Mouse (Mus musculus) spleen, adult 18-20 months (tissue): ENCODE results near the gene Fen1.

ENCODE experiments used
- DNase-seq, 2 experiments: peaks; one replicate each; pipeline ENCODE4 v3.0.0; 2022; ENCODE audit warnings: mixed read lengths in 2 of 2

The Fen1 gene

GRCm38 (mm10) chr19:10213796-10214471, 10.0 kb upstream of the Fen1 start:
- DNase-seq, result no peak

- DNase-seq, result no peak
These were observed 6.9 kb upstream of the Fen1 start for GRCm38 (mm10) chr19:10210885-10211284.

DNA sequence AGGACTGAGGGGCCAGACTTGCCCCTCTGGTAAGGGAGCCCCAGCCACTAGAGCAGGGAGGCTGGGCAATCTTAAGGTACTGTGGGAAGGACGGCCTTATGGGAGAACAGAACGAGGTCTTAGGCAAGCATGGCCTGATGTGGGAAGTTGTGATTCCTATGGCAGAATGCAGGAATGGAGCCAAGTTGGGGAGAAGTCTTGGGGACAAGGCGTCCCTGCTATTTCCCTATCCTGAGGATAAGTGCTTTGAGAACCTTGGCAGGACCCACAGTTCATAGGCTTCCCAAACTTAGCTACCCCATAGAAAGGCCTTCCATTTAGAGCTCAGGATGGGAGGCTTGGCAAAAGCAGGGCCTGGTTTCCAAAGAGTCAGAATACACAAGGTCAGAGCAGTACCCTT, 4.9 kb upstream of the Fen1 start:
- DNase-seq, result no peak

- no peak for DNase-seq
These were observed 1.1 kb upstream of the Fen1 start for GRCm38 (mm10) chr19:10205051-10205450.

DNA sequence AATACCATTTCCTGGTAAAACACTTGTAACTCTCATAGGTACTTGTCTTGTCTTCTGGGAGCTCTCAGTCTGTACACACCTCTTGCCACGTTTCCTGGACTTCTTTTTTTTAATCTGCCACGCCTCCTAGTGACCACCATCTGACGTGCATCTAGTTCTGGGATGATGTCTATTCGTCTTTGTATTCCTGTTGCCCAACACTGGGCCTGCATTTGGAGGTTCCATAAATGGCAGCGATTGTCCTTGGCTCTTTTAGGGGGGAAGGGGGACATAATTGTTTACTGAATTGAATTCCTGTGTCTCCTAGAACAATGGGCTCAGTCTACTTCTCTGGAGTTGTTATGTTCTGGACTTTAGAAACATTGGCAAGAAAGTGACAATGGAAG, 640 bp upstream of the Fen1 start:
- DNase-seq, result peak in 1 of 2 experiments; percentile 27

DNA sequence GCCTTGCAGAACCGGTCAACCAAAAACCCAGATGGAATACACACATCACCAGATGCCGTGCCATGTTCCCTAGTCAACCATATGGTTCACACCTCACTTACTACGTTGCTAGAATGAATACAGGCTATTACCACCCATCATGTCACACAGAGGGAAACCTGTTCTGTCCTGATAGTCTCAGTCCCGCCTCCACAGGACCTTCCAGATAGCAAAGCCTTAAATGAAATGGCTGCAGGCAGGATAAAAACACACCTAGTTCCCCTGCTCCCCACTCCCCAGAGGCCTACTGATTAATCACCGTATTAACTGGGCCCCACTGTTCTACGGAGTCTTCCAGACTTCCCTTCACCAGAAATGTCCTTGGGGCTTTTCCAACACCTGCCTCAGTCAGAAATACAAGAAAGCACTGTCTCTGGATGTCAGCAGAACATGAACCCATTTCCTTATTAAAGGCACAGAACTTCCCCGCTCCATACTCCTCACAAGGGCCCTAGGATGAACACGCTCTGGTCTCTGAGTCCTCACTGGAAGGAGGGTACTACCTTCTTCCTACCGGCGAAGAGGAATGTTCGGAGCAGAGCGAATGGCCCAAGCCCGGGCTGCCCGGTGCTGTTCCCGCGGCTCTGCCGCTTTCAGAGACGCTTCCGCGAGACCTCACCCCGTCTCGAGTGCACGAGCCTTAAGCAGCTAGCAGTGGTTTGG, 672 bp downstream of the Fen1 start:
- no peak for DNase-seq

DNA sequence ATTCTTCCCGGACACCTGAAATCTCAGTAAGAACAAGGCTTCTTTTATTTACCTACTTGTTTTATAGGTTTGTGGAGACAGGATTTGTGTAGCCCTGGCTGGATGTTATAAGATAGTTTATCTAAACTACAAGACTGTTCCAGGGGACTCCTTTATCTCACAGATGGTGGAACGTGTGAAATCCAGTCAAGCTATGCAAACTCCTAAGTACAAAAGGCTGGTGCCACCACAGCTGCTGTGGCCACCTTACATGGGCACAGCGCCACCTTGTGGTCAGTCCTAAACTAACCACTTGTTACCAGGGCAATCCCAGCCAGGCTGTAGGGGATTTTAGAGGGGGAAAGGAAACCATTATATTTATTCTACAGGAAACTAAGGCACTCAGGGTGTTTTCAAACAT, 5.2 kb downstream of the Fen1 start:
- peak; percentile 42 to 73 for DNase-seq

GRCm38 (mm10) chr19:10198286-10198685, 5.7 kb downstream of the Fen1 start:
- no peak for DNase-seq

DNA sequence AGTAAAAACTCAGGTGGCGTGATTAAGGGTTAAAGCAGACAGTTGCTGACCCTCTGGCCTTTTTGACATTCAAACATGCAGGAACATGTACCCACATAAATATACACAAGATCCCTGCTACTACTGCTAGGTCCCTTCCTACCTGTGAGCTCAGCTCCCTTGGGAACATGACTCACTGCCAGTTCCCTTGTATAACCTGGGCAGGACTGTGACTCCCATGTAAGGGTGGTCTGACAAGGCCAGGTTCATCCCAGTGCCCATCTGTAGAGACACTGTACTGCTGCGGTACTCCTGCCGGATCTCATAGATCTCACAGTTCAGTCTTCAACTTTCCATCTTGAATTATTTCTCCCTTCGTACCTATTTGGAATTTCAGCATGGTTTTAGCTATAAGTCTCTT, 6.8 kb downstream of the Fen1 start:
- DNase-seq, result no peak

DNA sequence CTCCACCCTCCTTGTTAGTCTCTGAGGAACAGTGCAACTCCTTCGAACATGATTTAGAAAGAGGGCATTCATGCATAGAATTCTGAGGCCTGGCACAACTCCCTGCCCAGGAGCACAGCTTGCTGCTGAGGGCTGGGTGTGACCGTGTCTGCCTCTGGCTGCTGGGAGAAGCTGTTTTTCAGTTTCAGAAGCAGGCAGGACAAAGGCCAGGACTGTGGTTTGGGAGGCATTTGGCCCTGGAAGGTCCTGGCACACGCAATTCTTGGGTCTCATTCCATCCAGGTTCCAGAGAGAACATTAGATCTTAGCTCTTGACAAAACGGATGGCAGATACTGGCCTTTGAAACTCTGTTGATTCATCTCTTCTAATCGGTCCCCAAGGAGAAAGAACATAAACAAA, 8.7 kb downstream of the Fen1 start:
- no peak for DNase-seq

DNA sequence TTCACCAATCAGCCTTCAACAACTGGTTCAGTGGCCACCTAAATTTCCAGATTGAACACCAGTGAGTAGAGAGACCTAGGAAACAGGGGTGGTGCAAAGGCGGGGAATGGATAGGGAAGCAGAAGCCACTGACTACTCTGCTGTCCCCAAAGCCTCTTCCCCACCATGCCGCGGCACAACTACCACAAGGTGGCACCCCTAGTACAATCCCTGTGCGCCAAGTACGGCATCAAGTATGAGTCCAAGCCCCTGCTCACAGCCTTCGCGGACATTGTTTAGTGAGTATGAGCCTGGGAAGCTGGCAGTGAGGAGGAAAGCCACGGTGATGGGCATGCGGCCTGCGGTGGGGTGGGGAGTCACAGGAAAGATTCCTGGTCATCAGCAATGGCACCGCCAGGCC, 9.6 kb downstream of the Fen1 start:
- no peak for DNase-seq

DNA sequence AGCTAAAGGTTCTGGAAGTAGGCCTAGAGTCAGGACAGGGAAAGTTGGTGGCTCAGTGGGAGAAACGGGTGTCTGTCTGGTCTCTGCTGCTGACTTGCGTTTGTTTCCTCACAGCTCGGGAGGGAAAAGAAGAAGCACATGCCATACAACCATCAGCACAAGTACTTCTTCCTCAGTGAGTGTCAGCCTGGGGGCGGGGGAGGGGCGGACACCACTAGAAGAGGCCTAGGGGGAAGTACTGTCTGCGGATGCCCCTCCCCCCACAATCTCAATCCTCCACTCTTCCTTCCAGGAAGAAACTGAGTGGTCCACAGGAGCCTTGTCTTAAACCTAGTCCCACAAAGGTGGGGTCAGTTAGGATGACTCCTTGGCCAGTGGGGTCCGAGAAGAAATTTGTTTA, 12.6 kb downstream of the Fen1 start:
- DNase-seq, result peak in 1 of 2 experiments; percentile 21

DNA sequence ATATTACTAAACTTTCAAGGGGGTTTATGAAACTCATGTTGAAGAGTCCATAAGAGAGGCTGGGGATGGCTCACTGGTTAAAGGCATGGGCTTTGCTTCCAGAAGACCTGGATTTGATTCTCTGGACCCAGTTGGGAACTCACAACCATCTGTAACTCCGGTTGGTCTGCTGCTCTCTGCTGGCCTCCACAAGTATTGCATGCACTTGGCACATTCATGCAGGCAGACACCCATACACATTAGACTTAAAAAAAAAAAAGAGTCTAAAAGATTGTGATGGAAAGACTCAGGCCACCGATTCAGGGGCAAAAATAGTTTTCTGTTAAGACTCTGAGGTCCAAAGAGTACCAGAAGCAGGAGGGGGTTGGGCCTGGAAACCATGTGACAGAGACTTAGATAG, 13.2 kb downstream of the Fen1 start:
- peak in 1 of 2 experiments; percentile 61 for DNase-seq

DNA sequence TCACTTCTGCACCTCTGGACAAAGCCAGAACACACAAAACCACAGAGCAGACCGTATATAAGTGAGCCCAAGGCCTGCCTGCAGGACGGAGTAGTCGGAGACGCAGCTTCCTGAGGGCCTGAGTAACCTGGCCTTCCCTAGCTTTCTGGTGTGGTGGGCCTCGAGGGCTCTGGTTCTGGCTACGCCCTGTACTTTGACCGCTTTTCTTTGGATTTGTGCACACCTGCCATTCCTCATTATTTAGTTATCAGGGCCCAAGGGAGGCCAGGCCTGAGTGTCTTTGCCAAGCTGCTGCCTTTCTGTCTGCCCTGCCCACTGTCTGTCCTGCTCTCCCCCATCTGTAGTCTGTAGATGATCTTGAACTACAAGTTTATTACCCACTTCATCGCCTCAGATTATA, 14.0 kb downstream of the Fen1 start:
- DNase-seq, result no peak

DNA sequence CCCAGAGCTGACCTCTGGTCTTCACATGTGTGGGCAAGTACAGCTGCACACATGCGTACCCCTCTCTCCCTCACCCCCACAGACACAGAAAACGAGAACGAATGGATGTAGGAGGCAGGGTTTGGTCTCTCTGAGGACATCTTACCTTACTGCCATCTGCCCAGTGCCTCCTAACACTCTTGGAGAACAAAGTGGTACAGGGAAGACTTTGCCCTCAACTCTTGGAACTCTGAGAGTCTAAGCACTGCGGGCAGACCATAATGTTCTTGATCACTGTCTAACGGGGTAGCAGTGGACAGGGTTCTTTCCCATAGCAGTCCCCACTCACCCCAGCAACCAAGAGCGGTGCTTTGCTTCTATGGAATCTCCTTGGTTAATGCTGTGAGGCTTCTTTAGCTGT, 14.9 kb downstream of the Fen1 start:
- DNase-seq, result no peak

- DNase-seq, result no peak
These were observed 15.6 kb downstream of the Fen1 start for GRCm38 (mm10) chr19:10188281-10188811.

DNA sequence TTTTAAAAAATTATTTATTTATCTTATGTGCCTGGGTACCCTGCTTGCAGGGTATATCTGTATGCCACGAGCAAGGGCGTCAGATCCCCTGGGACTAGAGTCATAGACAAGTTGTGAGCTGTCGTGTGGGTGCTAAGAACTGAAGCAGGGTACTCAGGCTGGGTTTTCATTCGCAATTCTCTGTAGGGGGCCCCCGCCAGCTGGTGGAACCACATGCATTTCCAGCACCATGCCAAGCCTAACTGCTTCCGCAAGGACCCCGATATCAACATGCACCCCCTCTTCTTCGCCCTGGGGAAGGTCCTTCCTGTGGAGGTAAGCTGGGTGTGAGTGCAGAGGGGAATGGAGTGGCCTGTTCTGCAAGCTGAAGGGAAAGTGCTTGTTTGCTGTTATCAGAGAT, 17.4 kb downstream of the Fen1 start:
- DNase-seq, result no peak

DNA sequence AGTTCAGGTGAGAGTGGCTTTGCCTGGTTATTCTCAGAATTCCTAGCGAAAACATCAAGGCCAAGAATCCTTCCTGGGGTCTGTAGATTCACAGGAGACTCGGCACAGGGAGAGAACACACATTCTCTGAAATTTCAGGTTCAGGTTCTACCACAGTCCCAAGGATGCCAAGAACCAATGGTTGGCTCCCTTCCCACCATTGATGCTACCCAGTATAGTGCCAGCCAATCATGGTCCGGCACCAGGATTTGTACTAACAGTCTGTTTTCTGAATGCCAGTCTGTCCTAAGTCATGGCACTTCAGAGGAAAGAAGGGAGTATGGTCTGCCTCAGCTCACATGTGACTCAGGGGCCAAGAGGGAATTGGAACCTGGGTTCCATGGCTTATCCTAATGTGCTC, 18.1 kb downstream of the Fen1 start:
- no peak for DNase-seq

- no peak for DNase-seq
These were observed 19.9 kb downstream of the Fen1 start for GRCm38 (mm10) chr19:10184096-10184495.

DNA sequence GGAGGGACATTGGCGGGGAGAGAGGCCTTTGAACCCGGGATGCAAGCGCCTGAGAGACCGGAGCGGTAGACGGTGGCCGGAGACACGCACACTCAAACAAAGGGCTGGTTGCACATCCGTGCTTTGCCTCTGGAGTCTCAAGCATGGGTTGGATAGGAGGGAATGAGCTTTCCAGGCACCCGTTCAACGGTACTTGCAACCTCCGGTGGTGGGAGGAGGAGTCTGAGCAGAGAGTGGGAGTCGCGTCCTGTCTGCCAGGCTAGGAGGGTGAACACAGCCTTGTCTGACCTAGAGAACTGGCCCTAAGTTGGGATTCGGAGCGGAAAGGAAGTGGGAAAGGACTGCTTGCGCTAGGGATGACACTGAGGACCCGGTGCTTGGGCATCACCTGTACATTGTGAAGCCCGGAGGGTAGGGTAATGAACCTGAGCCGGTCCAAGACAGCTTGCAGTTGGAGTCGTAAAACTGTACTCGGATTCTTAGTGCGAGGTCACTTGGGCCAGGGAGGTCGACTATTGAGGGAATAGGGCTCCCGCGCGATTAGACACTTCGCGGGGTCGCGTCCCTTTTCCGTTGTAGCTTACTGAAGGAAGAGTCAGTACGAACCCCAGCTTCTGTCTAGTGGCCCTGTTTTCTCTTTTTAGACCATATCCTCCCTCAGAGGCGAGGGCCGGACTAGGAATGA, 20.5 kb downstream of the Fen1 start:
- no peak for DNase-seq

GRCm38 (mm10) chr19:10182670-10183298, 21.2 kb downstream of the Fen1 start, which contains the start of gene Fads1:
Gene Fads1, plus strand, starts transcription at chr19:10182888.
- peak; percentile 71 to 74 for DNase-seq

DNA sequence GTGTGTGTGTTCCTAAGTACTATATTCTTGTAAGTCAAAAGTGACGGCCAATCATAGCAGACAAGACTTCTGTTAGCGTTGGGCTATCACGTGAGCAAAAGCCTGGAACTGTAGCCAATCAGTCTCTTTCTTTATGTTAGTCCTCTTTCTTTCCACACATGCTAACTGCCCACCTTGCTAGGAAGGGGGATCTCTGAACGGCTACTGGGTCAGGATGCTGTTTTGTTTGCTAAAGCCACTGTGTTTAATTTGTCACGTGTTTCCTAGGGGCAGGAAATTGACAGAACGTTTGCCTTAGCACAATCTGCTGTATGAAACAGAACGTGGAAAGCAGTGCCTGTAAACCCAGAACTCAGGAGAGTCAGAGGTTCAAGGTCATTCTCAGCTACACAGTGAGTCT, 21.8 kb downstream of the Fen1 start:
- no peak for DNase-seq

DNA sequence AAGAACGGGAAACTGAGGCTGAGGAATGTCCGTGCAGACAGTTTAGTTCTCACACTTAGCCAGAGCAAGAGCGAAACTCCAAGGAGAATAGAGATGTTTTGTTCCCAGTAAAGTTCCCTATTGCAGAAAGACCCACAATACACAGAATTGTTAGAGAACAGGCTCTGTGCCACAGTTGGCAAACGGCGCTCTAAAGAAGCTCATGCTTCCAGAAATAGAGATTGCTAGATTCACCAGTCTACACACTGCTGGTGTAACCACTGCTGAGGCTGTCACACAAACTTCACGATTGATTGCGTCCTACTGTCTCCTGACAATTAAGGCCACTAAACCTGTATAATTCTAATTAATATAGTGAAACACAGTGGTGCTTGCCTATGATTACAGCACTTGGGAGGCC, 22.7 kb downstream of the Fen1 start:
- no peak for DNase-seq
